Mouse (Mus musculus): Measurements from ENCODE around the gene Cep350.

- TF ChIP-seq CTCF (IDR thresholded peaks at IDR 0.05; ENCODE audit: low read depth) (no peak), EP300 (optimal IDR thresholded peaks at IDR 0.05) (no peak)
Observed at GRCm38 (mm10) chr1:155886846-155887245, 86.2 kb downstream of the Cep350 start.
